Mouse (Mus musculus) neural tube, embryonic 15.5 days (tissue): ENCODE results near the gene Ano5. TPM values are rescaled to one million over a fixed set of nuclear protein-coding genes. Genes with fewer than 3 reads are reported as not detected.

Experiments used
- ATAC-seq: fragments of 200-750 bp; cut with Nextera tagmentation; 2 replicates; pipeline ENCODE4 v1.8.0; 2017; ENCODE audit warnings: mild to moderate bottlenecking, moderate TSS enrichment, moderate library complexity; ENCODE audit not compliant: low FRiP score
- H3K27ac ChIP-seq: fragments of 300-500 bp; sonication (generic); replicated peaks from 2 replicates; pipeline ENCODE4 v1.5.1; 2015; ENCODE audit warnings: mild to moderate bottlenecking, inconsistent platforms
- H3K27me3 ChIP-seq: fragments of 300-500 bp; sonication (generic); replicated peaks from 2 replicates; pipeline ENCODE4 v1.6.1; 2015; ENCODE audit warnings: inconsistent platforms
- H3K36me3 ChIP-seq: fragments of 300-500 bp; sonication (generic); 2 replicates; pipeline ENCODE4 v1.6.1; 2015; ENCODE audit warnings: inconsistent platforms
- H3K4me1 ChIP-seq: fragments of 300-500 bp; sonication (generic); 2 replicates; pipeline ENCODE4 v1.6.1; 2015; ENCODE audit warnings: inconsistent platforms
- H3K4me2 ChIP-seq: fragments of 300-500 bp; sonication (generic); 2 replicates; pipeline ENCODE4 v1.6.1; 2015; ENCODE audit warnings: inconsistent platforms, mild to moderate bottlenecking, moderate library complexity
- H3K4me3 ChIP-seq: fragments of 300-500 bp; sonication (generic); replicated peaks from 2 replicates; pipeline ENCODE4 v1.5.1; 2015; ENCODE audit warnings: mild to moderate bottlenecking, inconsistent platforms
- H3K9ac ChIP-seq: fragments of 300-500 bp; sonication (generic); replicated peaks from 2 replicates; pipeline ENCODE4 v1.6.1; 2015; ENCODE audit warnings: mild to moderate bottlenecking, inconsistent platforms
- H3K9me3 ChIP-seq: fragments of 300-500 bp; sonication (generic); replicated peaks from 2 replicates; pipeline ENCODE4 v1.6.1; 2016; ENCODE audit warnings: inconsistent platforms
- WGBS: fragments of 180-500 bp; shearing (Covaris S2); methylation state at CpG from one replicate; pipeline ENCODE4 v1.1.7; 2015; ENCODE audit warnings: mixed read lengths; 5-methylcytosine and 5-hydroxymethylcytosine counted together
- polyA plus RNA-seq: library from polyadenylated mRNA; unstranded; fragments of >200 nt; fragmentation: Nextera tagmentation; extraction: Ambion mirVana; gene quantifications from 2 replicates; pipeline ENCODE4 v1.2.1, GENCODE M21; 2015

The Ano5 gene
- polyA plus RNA-seq, result 1.0 and 1.5 TPM in 2 replicates

- no peaks in the 10 kb centered on the region for H3K36me3 ChIP-seq
- ATAC-seq, result peak; percentile 80
- peaks cover 5% of the 10 kb centered on the region; the same call in 1 of the 2 replicates for H3K27me3 ChIP-seq
- peaks cover 13% of the 10 kb centered on the region for H3K4me1 ChIP-seq
- peak within 1 kb of the TSS; percentile 63 for H3K9ac ChIP-seq
- WGBS, result 3% methylated on average over 45 of the region's 45 CpGs
- H3K27ac ChIP-seq, result 0 out of 2 replicates have a peak within 1 kb of the TSS, but pooled peaks have one; percentile 7
- peak within 1 kb of the TSS; percentile 55 for H3K4me3 ChIP-seq
- peak within 1 kb of the TSS; percentile 86 for H3K4me2 ChIP-seq
- no peaks in the 10 kb centered on the region for H3K9me3 ChIP-seq
Measured at GRCm38 (mm10) chr7:51510671-51511651, at the start of gene Ano5. Gene Ano5 (plus strand): TSS chr7:51511029.

- ATAC-seq, result no peak
- Histone ChIP-seq H3K36me3 (no peaks in the 10 kb centered on the region), H3K9ac (no peak overlapping the region), H3K9me3 (no peaks in the 10 kb centered on the region), H3K27me3 (no peaks in the 10 kb centered on the region), H3K27ac (no peak overlapping the region), H3K4me1 (no peaks in the 10 kb centered on the region), H3K4me3 (no peak overlapping the region), H3K4me2 (no peak overlapping the region)
- 48% methylated on average over 2 of the region's 2 CpGs for WGBS
Measured at GRCm38 (mm10) chr7:51499396-51499795, 11.4 kb upstream of the Ano5 start.

- Histone ChIP-seq H3K4me2 (no peak overlapping the region), H3K9ac (no peak overlapping the region), H3K4me3 (no peak overlapping the region), H3K27ac (no peak overlapping the region), H3K27me3 (no peaks in the 10 kb centered on the region), H3K9me3 (no peaks in the 10 kb centered on the region), H3K36me3 (no peaks in the 10 kb centered on the region), H3K4me1 (no peaks in the 10 kb centered on the region)
- WGBS, result 68% methylated on average over 2 of the region's 2 CpGs
- no peak for ATAC-seq
Measured at GRCm38 (mm10) chr7:51503940-51504339, 6.9 kb upstream of the Ano5 start.

- no peak overlapping the region for H3K9ac ChIP-seq
- H3K27ac ChIP-seq, result no peak overlapping the region
- no peaks in the 10 kb centered on the region for H3K9me3 ChIP-seq
- H3K27me3 ChIP-seq, result peaks cover 5% of the 10 kb centered on the region; the same call in 1 of the 2 replicates
- peaks cover 13% of the 10 kb centered on the region for H3K4me1 ChIP-seq
- H3K4me3 ChIP-seq, result peak overlapping the region; percentile 55; the same call in 1 of the 2 replicates
- peak overlapping the region; percentile 86 for H3K4me2 ChIP-seq
- no peaks in the 10 kb centered on the region for H3K36me3 ChIP-seq
- ATAC-seq, result no peak
- 80% methylated on average over 7 of the region's 7 CpGs for WGBS
Measured at GRCm38 (mm10) chr7:51510147-51510546, 682 bp upstream of the Ano5 start.

- Histone ChIP-seq H3K27me3 (no peaks in the 10 kb centered on the region), H3K9me3 (no peaks in the 10 kb centered on the region), H3K36me3 (no peaks in the 10 kb centered on the region), H3K4me1 (no peaks in the 10 kb centered on the region), H3K4me3 (no peak overlapping the region), H3K27ac (no peak overlapping the region), H3K9ac (no peak overlapping the region), H3K4me2 (no peak overlapping the region)
- no peak for ATAC-seq
Measured at GRCm38 (mm10) chr7:51539344-51539743, 28.5 kb downstream of the Ano5 start.

- Histone ChIP-seq H3K9ac (no peak overlapping the region), H3K36me3 (no peaks in the 10 kb centered on the region), H3K4me1 (no peaks in the 10 kb centered on the region), H3K27me3 (no peaks in the 10 kb centered on the region), H3K9me3 (no peaks in the 10 kb centered on the region), H3K4me2 (no peak overlapping the region), H3K4me3 (no peak overlapping the region), H3K27ac (no peak overlapping the region)
- WGBS, result 72% methylated on average over 6 of the region's 6 CpGs
- no peak for ATAC-seq
Measured at GRCm38 (mm10) chr7:51540736-51541135, 29.9 kb downstream of the Ano5 start.

- Histone ChIP-seq H3K9me3 (no peaks in the 10 kb centered on the region), H3K4me1 (no peaks in the 10 kb centered on the region), H3K4me2 (no peak overlapping the region), H3K9ac (no peak overlapping the region), H3K4me3 (no peak overlapping the region), H3K36me3 (no peaks in the 10 kb centered on the region), H3K27ac (no peak overlapping the region), H3K27me3 (no peaks in the 10 kb centered on the region)
- 91% methylated on average over 4 of the region's 4 CpGs for WGBS
- no peak for ATAC-seq
Measured at GRCm38 (mm10) chr7:51600021-51600420, 89.2 kb downstream of the Ano5 start.

GRCm38 (mm10) chr7:51603741-51604140 is 92.9 kb downstream of the Ano5 start:
- WGBS, result 90% methylated on average over 12 of the region's 12 CpGs
- H3K4me1 ChIP-seq, result no peaks in the 10 kb centered on the region
- no peak overlapping the region for H3K27ac ChIP-seq
- no peak for ATAC-seq
- no peaks in the 10 kb centered on the region for H3K27me3 ChIP-seq
- H3K4me2 ChIP-seq, result no peak overlapping the region
- H3K9ac ChIP-seq, result no peak overlapping the region
- no peaks in the 10 kb centered on the region for H3K9me3 ChIP-seq
- H3K4me3 ChIP-seq, result no peak overlapping the region
- no peaks in the 10 kb centered on the region for H3K36me3 ChIP-seq

- WGBS, result 42% methylated on average over 5 of the region's 5 CpGs
- no peak overlapping the region for H3K4me2 ChIP-seq
- H3K36me3 ChIP-seq, result no peaks in the 10 kb centered on the region
- no peak overlapping the region for H3K27ac ChIP-seq
- no peak overlapping the region for H3K9ac ChIP-seq
- no peak overlapping the region for H3K4me3 ChIP-seq
- no peaks in the 10 kb centered on the region for H3K9me3 ChIP-seq
- no peaks in the 10 kb centered on the region for H3K4me1 ChIP-seq
- no peaks in the 10 kb centered on the region for H3K27me3 ChIP-seq
- ATAC-seq, result no peak
Measured at GRCm38 (mm10) chr7:51614404-51614803, 103.6 kb downstream of the Ano5 start.

GRCm38 (mm10) chr7:51617941-51618340 is 107.1 kb downstream of the Ano5 start:
- no peak overlapping the region for H3K4me2 ChIP-seq
- H3K9ac ChIP-seq, result no peak overlapping the region
- no peaks in the 10 kb centered on the region for H3K9me3 ChIP-seq
- 0 out of 2 replicates have a peak overlapping the region, but pooled peaks have one; percentile 63 for H3K27ac ChIP-seq
- H3K4me1 ChIP-seq, result peaks cover 4% of the 10 kb centered on the region; the same call in 1 of the 2 replicates
- no peak for ATAC-seq
- H3K27me3 ChIP-seq, result peaks cover 12% of the 10 kb centered on the region; the same call in 1 of the 2 replicates
- no peak overlapping the region for H3K4me3 ChIP-seq
- H3K36me3 ChIP-seq, result no peaks in the 10 kb centered on the region

- H3K9ac ChIP-seq, result no peak overlapping the region
- 15% methylated on average over 2 of the region's 2 CpGs for WGBS
- no peaks in the 10 kb centered on the region for H3K36me3 ChIP-seq
- peaks cover 12% of the 10 kb centered on the region; the same call in 1 of the 2 replicates for H3K27me3 ChIP-seq
- no peak overlapping the region for H3K4me3 ChIP-seq
- no peak overlapping the region for H3K4me2 ChIP-seq
- ATAC-seq, result no peak
- no peak overlapping the region; the same call in 1 of the 2 replicates for H3K27ac ChIP-seq
- peaks cover 4% of the 10 kb centered on the region; the same call in 1 of the 2 replicates for H3K4me1 ChIP-seq
- H3K9me3 ChIP-seq, result no peaks in the 10 kb centered on the region
Measured at GRCm38 (mm10) chr7:51618412-51618811, 107.6 kb downstream of the Ano5 start.

- Histone ChIP-seq H3K36me3 (no peaks in the 10 kb centered on the region), H3K9me3 (no peaks in the 10 kb centered on the region), H3K4me1 (peaks cover 4% of the 10 kb centered on the region; the same call in 1 of the 2 replicates), H3K27me3 (peaks cover 26% of the 10 kb centered on the region), H3K4me2 (peak overlapping the region; percentile 36), H3K4me3 (no peak overlapping the region), H3K27ac (0 out of 2 replicates have a peak overlapping the region, but pooled peaks have one; percentile 33), H3K9ac (no peak overlapping the region)
- ATAC-seq, result no peak
- WGBS, result 48% methylated on average over 1 of the region's 1 CpGs
Measured at GRCm38 (mm10) chr7:51619977-51620376, 109.1 kb downstream of the Ano5 start.
